In genomic region chr5:118948119-118948786, GRCm38 (mm10) we compare ENCODE assay signal across 20 mouse cellular contexts.
"Had no signal": no experiment of that assay in that cellular context is flagged by ENCODE, and none has a peak within 500 bp of the region (broad histone marks: within the 10 kb centered on the region; RNA-seq: fewer than 3 reads in every experiment).

No protein-coding gene starts in this region.

- H3K27ac ChIP-seq: kidney, embryonic 15.5 days; limb, embryonic 13.5 days; liver, embryonic 12.5 days; liver, embryonic 15.5 days; midbrain, embryonic 10.5 days; midbrain, embryonic 13.5 days; neural tube, embryonic 13.5 days had no signal

- H3K36me3 ChIP-seq: kidney, embryonic 15.5 days; limb, embryonic 13.5 days; liver, embryonic 12.5 days; liver, embryonic 15.5 days; midbrain, embryonic 10.5 days; midbrain, embryonic 13.5 days; neural tube, embryonic 13.5 days had no signal

- DNase-seq: kidney, adult 2 months; kidney, postnatal 14 days; kidney, postnatal 4 days; left cerebral cortex, postnatal 4 days; liver; lung, adult 2 months; lung, postnatal 36 days; retina, postnatal 1 day; thymus, postnatal 25 days had no signal

- H3K9ac ChIP-seq: kidney, embryonic 15.5 days; limb, embryonic 13.5 days; liver, embryonic 12.5 days; liver, embryonic 15.5 days; midbrain, embryonic 13.5 days; neural tube, embryonic 13.5 days had no signal

- ATAC-seq: liver, embryonic 12.5 days; lung, postnatal 0 days; midbrain, embryonic 13.5 days; midbrain, embryonic 16.5 days had no signal

- H3K9me3 ChIP-seq: kidney, embryonic 15.5 days; limb, embryonic 13.5 days; liver, embryonic 12.5 days; liver, embryonic 15.5 days; midbrain, embryonic 10.5 days; midbrain, embryonic 13.5 days; neural tube, embryonic 13.5 days had no signal

- H3K4me3 ChIP-seq: kidney, embryonic 15.5 days; limb, embryonic 13.5 days; liver, embryonic 12.5 days; liver, embryonic 15.5 days; megakaryocyte, embryonic 14.5 days; midbrain, embryonic 10.5 days; midbrain, embryonic 13.5 days; myocyte; neural tube, embryonic 13.5 days had no signal

- H3K4me2 ChIP-seq: kidney, embryonic 15.5 days; limb, embryonic 13.5 days; liver, embryonic 12.5 days; liver, embryonic 15.5 days; midbrain, embryonic 13.5 days; neural tube, embryonic 13.5 days had no signal

- H3K4me1 ChIP-seq: liver, embryonic 12.5 days; liver, embryonic 15.5 days; megakaryocyte, embryonic 14.5 days had no signal

- H3K27me3 ChIP-seq: liver, embryonic 15.5 days; megakaryocyte, embryonic 14.5 days had no signal
